Mouse (Mus musculus): ENCODE results near the gene Actg1. TPM values are rescaled to one million over a fixed set of nuclear protein-coding genes. Genes with fewer than 3 reads are reported as not detected.

Gene Actg1
- total RNA-seq, 2 experiments from 2014 or later, result 1,451 to 1,562 TPM

DNA sequence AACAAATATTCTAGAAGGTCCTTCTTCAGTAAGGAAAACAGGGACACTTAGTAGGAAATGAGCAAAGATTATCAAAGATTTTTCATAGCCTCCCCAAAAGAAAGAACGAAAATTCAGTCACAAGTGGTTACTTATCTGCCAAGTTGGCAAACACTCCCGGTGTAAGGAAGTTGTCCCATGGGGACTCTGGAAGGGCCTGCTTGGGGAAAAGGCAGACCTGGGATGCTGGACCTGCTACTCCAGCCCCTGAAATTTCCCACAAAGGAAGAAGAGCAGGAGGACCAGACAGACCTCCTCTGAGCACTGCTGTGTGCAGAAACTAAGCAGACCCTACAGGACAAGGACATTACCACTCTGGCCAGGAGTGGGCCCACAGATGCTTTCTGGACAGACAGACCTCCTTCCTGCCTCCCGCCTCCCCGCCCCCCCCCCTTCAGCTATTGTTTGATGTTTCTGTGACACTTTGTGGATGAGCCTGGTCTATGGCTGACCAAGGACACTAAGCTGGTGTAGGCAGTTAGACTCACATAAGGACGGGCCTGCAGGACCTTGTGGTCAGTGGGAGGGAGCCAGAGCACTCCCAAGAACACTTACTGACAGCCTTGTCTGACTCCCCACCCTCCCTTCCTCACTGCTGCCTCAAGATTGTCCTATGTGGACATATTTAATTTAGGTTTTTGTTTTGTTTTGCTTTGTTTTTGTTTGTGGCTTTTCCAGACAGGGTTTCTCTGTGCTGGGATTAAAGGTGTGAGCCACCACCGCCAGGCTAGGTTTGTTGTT lies 34.2 kb downstream of the Actg1 start:
- DNase-seq (ENCODE audit: extremely low spot score in 1 of 2, low spot score in 1 of 2), result no peak

DNA sequence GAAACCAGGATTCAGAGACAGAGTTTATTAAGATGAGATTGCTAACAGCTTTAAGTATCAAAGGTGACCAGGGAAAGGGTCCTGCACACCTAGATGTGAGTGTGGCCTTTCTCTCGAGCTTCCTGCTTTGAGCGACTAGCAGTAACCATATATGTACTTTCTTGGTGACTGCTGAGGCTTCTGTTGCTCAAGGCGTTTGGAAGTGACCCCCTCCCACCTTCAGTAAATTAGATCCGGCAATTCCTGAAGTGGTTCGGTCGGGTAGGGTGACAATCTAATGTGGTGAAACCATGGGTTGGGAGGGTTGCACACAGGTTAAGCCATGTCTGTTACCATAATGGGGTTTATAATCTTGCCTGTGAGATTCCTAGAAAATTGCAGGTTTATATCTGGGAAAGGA lies 36.3 kb downstream of the Actg1 start:
- DNase-seq (ENCODE audit: extremely low spot score in 1 of 2, low spot score in 1 of 2), result no peak

GRCm38 (mm10) chr11:120311561-120311960 lies 36.8 kb downstream of the Actg1 start:
- DNase-seq (ENCODE audit: extremely low spot score in 1 of 2, low spot score in 1 of 2), result no peak

DNA sequence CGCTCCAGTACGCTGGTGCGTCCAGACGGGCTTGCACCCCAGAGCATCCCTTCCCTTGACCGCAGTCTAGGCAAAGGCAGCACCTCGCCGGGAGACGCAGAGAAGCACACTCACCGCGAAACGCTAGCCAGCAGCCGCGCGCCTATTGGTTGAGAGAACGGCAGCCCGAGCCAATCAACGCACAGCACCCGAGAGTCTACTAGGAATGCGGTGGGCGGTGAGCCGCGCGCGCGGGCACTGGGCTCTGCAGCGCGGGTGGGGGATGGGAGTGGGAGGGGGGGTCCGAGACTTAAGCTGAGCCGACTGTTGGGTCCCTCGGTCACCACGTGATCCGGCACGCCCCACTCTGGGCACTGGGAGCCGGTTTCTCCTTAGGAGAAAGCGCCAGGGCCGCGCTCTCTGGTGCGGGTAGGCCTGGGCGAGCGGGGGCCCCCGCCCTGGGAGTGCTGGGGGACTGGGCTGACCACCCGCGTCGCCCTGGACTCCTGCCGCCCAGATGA lies 37.5 kb downstream of the Actg1 start:
- peak; percentile 81 for DNase-seq (ENCODE audit: extremely low spot score in 1 of 2, low spot score in 1 of 2)

DNA sequence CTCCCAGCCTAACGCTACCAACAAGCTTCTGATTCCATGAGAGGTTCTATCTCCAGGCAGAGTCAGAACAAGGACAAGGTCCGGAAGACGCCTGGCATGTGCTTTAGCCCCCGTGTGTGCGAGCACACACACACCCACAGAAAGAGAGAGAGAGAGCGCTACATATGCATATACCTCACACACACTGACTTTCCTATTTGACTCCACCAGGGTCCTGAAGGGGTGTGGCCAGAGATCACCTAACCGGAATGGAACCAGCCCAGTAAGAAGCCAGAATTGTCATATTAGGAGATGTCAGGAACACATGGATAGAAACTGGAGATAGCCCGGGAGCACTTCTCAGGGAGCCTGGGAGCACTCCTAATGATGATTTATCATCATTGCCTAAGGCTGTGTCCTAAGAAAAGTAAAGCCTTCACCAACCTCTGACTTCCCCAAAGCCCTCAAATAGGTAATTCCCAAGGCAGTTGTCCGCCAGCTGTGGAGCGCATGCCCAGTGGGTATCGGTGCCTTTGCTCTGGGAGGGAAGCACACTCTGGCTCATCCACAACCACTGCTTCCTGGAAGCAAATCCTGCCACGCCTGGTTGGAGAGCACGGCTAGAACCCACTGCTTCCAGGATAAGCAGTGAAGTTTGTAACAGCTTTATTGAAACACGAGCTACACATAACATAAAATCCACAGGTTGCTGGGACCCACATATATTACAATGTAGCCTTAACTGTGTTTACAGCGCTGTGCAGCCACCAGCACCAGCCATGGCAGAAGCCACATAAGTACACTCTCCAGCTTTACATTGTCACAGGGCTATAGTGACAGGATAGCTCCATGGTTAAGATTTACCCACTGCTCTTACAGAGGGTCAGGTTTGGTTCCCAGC lies 39.7 kb downstream of the Actg1 start:
- DNase-seq (ENCODE audit: extremely low spot score in 1 of 2, low spot score in 1 of 2), result no peak

DNA sequence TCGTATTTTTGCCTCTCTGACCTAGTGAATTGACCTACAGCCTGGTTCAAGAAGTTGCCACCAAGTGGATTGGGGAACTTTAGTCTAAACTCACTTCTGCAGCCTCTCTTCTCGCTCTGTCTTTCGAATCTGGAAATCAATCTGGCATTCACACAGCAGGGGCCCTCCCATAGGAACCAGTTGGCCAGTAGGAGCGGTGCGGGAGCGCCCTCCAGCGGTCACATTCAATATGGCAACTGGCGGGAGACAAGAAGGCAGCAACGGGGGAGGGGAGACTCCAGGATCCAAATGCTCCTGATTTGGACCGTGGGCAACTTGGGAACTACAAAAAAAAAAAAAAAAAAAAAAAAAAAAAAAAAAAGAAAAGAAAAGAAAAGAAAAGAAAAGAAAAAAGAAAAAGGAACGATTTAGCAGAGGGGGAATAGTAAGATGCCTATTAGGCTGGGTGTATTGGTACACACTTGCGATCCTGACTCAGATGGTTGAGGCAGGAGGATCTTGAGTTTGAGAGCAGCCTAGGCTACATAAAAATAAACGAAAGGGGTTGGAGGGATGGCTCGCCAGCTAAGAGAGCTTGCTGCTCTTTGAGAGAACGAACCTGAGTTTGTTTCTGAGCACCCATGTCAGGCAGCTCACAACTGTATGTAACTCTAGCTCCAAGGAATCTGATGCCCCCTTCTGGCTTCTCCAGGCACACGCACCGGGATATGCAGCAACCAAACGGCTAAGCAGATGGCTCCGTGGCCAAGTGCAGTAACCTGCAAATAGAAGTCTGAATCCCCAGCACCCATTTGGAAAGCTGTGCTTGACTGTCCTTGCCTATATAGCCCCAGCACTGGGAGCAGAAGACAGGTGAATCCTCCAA lies 40.5 kb downstream of the Actg1 start:
- peak; percentile 99 to 100 for DNase-seq (ENCODE audit: extremely low spot score in 1 of 2, low spot score in 1 of 2)

- DNase-seq (ENCODE audit: extremely low spot score in 1 of 2, low spot score in 1 of 2), result peak in 1 of 2 experiments; percentile 2
Measured at GRCm38 (mm10) chr11:120307132-120307413, 41.3 kb downstream of the Actg1 start.

DNA sequence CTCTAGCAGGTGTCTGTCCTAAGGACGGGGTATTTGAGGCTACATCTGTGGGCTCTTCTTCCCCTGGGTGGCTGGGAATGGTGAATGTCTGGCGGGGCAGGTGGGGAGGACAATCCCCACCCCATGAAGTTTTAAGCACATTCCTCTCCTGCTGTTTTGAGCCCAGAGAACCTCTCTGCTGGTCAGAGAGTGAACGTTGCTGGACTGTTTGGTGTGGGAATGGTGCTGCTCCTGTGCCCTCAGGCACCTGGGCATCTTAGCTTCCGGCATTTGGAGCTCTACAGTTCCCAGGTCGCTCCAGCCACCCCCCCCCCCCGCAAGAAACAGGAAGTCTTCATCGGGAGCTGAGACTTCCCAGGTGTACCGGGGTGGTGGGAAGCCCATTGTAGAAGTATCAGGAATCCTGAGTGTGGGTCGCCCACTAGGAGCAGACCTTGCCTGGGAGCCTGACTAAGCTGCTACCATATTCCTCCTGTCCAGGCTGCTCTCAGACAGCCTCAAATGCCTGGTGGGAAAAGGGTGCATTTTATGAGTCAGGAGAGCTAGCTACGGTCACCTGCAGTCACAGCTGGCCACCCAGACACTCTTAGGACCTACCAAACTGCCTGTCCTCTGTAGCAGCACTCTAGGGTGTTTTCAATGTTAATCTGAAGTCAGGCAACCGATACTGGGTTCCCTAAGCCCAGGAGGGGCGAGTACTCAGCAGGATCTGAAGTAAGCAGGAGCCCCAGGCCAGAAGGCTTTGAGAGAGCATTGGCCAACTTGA lies 41.8 kb downstream of the Actg1 start:
- DNase-seq (ENCODE audit: extremely low spot score in 1 of 2, low spot score in 1 of 2), result no peak

DNA sequence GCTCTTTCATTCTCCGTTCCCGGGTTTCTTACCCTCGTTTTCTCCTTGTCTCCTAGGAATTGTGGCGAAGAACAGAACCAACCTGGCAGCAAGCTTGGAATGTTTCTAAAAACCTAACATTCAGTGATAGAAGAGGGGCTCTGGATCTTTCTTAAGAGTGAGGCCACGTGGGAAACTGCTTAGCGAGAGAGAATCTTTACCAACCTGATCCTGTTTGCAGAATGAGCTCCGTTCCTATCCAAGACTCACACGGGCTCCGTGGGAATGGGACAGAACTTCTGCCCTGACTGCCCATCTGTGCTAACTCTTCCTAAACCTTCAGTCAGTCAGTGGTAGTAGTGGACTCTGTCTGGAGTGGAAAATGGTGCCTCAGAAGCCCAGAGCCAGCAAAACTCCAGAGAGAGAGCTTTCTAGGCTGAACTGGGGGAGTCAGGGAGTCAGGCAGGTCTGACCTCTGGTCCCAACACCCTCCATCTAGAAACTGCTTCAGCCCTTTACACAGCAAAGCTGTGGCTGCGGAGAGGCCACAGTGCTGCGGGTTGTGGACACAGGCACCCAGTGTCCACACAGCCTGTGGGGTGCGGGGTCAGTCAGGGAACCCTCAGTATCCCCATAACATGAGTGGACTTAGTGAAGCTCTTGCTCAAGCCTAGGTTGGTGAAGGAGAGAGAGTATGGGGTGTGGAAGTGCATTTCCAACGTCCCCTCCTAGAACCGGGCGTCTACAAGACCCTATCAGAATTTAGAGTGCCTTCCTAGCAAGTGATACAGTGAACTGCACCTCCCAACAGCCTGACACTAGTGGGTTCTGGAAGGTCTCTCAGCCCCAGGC lies 42.6 kb downstream of the Actg1 start:
- DNase-seq (ENCODE audit: extremely low spot score in 1 of 2, low spot score in 1 of 2), result no peak

DNA sequence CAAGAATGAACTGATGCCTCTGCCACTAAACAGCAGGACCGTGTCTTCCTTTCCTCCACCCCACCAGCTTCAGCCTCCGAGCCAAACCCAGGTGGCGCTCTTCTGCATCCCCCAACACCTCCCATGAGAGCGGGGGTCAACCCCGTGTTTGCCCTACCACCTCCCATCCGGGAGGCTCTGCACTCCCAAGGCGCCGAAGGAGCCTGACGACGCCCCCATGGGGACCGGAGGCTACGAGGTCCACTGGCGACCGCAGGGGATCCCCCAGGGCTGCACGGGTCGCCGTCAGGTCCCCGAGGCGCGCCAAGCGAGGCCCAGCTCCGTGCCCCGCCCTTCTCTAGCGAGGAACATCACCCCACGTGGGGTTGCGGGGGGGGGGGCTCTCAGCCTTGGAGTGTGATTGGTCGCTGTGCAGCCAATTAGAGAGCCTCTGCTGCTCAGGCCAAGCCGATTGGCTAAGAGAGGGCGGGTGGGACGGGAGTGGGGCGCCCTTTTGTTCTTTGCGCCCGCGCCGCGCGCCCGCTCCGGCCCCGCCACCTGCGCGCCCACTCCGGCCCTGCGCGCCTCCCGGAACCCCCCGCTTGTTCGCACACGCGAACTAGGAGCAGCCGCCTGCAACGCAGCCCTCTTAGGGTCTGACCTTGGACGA lies 43.3 kb downstream of the Actg1 start:
- peak; percentile 58 to 69 for DNase-seq (ENCODE audit: extremely low spot score in 1 of 2, low spot score in 1 of 2)

DNA sequence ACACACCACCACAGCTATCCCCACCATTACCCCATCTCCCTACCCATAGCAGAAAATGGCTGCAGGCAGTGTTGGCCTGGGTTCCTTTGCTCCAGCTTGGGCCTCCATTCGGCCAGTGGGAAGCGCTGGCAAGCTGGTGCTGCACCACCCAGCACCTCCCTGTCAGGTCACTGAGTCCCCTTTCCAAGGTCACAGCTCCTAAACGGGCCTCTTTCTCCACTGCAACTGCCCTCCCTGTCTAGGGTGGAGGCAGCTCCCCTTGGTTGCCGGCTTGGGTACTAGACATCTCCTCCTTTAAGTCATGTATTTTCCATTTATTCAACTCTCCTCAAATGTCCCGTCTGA lies 44.0 kb downstream of the Actg1 start:
- no peak for DNase-seq (ENCODE audit: extremely low spot score in 1 of 2, low spot score in 1 of 2)

DNA sequence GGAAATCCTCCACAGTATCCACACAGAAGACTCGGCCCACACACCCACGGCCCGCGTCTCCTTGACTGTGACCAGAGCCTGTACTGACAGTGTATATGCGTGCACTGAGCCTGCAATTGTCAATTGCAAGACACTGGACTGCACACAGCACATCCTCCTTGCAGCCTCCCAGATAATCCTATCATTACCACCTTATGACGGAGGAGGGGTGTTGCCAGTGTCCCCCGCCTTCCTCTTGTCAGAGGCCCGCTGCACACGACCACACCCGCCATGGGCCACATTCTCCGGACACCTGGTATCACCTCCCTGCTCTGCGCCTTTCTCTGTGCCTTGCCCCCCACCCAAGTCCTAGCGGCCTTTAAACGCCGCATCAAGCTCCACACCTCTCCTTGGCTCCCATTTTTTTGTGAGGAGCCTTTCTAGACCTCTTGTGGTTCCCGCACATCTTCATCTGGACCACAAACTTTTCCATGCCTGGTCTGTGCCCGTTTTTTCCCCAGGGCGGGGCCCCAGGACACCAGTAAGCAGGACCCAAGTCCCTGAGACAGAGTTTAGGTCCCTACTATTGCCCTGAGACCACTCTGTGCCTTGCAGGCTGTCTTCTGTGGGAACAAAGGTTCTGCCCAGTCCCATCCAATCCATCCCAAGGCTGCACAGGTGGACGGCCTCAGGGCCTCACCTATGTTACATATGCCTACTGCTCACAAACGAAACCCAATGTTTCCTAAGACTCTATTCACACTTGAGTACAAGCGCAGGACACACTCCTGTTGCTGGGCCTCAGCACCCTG lies 44.6 kb downstream of the Actg1 start:
- no peak for DNase-seq (ENCODE audit: extremely low spot score in 1 of 2, low spot score in 1 of 2)

GRCm38 (mm10) chr11:120303119-120303518 lies 45.2 kb downstream of the Actg1 start:
- no peak for DNase-seq (ENCODE audit: extremely low spot score in 1 of 2, low spot score in 1 of 2)

- no peak for DNase-seq (ENCODE audit: extremely low spot score in 1 of 2, low spot score in 1 of 2)
Measured at GRCm38 (mm10) chr11:120299484-120299883, 48.9 kb downstream of the Actg1 start.

GRCm38 (mm10) chr11:120298441-120299141 lies 49.8 kb downstream of the Actg1 start:
- no peak for DNase-seq (ENCODE audit: extremely low spot score in 1 of 2, low spot score in 1 of 2)

DNA sequence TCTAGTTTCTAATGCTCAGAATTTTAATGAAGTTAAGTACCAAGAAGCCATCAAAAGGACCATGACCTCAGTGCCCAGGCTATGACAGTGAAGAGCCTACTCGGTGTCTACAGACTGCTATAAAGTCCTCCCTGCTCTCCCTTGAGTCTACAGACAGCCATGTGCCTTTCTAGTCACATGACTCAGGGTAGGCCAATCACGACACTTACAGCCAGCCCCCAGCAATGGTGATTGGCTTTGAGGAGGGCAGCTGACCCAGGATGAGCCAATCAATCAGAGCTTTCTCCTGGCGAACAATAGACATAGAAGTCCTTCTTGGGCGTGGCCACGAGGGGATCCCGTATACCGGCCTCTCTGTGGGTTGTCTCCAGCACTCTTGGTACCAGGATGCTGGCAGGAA lies 50.6 kb downstream of the Actg1 start:
- DNase-seq (ENCODE audit: extremely low spot score in 1 of 2, low spot score in 1 of 2), result no peak
